Mouse (Mus musculus) MEL (cell line): Measurements from ENCODE around the gene Actn1.

Source experiments
- CTCF ChIP-seq, 3 experiments: IDR thresholded peaks in 2 of 3; conservative IDR thresholded peaks in 1 of 3; 2 replicates each; pipeline ENCODE4 v1.5.1; 2011 to 2012; ENCODE audit warnings: low read length in 3 of 3, low read depth in 2 of 3, mild to moderate bottlenecking in 2 of 3, improper control_type of control experiment in 1 of 3, inconsistent platforms in 1 of 3, mixed read lengths in 1 of 3, moderate library complexity in 1 of 3; ENCODE audit not compliant: control insufficient read depth in 1 of 3, insufficient read depth in 1 of 3, poor library complexity in 1 of 3, severe bottlenecking in 1 of 3
- ELF1 ChIP-seq: IDR thresholded peaks from 2 replicates; pipeline ENCODE4 v1.6.1; 2014; ENCODE audit warnings: low read depth, mild to moderate bottlenecking, inconsistent platforms, low read length, improper control_type of control experiment, moderate library complexity
- EP300 ChIP-seq, 2 experiments: IDR thresholded peaks; 2 replicates each; pipeline ENCODE4 v1.6.1; 2011; ENCODE audit warnings: improper control_type of control experiment in 2 of 2, low read length in 2 of 2, low read depth in 1 of 2, mild to moderate bottlenecking in 1 of 2
- MEF2A ChIP-seq: IDR thresholded peaks from 2 replicates; pipeline ENCODE4 v1.6.1; 2014; ENCODE audit warnings: low read depth, mild to moderate bottlenecking, inconsistent platforms, low read length, improper control_type of control experiment; ENCODE audit not compliant: poor library complexity, insufficient replicate concordance, severe bottlenecking; ENCODE audit errors: extremely low read depth
- MXI1 ChIP-seq: IDR thresholded peaks from 2 replicates; pipeline ENCODE4 v1.6.1; 2011; ENCODE audit warnings: mild to moderate bottlenecking, low read depth, low read length, improper control_type of control experiment
- POLR2A ChIP-seq, 2 experiments: IDR thresholded peaks; 2 replicates each; pipeline ENCODE4 v1.6.1; 2011 to 2012; ENCODE audit warnings: low read length in 2 of 2, mild to moderate bottlenecking in 2 of 2, control low read depth in 1 of 2, improper control_type of control experiment in 1 of 2, low read depth in 1 of 2, moderate library complexity in 1 of 2; ENCODE audit not compliant: control insufficient read depth in 1 of 2, insufficient read depth in 1 of 2, poor library complexity in 1 of 2
- TAL1 ChIP-seq: IDR thresholded peaks from 2 replicates; pipeline ENCODE4 v1.6.1; 2012; ENCODE audit warnings: mild to moderate bottlenecking, inconsistent platforms, low read length, moderate library complexity, mixed read lengths

GRCm38 (mm10) chr12:80127191-80127762, 132.9 kb downstream of the Actn1 start:
- TF ChIP-seq EP300 (IDR thresholded peaks at IDR 0.05; ENCODE audit: low read depth in 1 of 2, low read length in 2 of 2) (no peak), POLR2A (IDR thresholded peaks at IDR 0.05; ENCODE audit: control insufficient read depth in 1 of 2, insufficient read depth in 1 of 2, low read depth in 1 of 2, low read length in 2 of 2, poor library complexity in 1 of 2) (no peak), ELF1 (no peak), MXI1 (no peak), MEF2A (no peak), CTCF (IDR thresholded peaks at IDR 0.05 in 2 of 3, conservative IDR thresholded peaks at IDR 0.05 in 1 of 3; ENCODE audit: control insufficient read depth in 1 of 3, insufficient read depth in 1 of 3, low read depth in 2 of 3, low read length in 3 of 3, poor library complexity in 1 of 3, severe bottlenecking in 1 of 3) (no peak), TAL1 (no peak)
